Mouse (Mus musculus) Muller cell, postnatal 12 days (primary cell): ENCODE measurements at regions not wholly inside any gene's neighbourhood (a gene's known extent, or its start where the extent isn't known, plus 50 kb on each side); places are given as distances from the start of the nearest gene placed in this dataset.
"Not testable (repeated sequence)": the region's sequence is repeated elsewhere in the genome, so short reads cannot be mapped to it uniquely, and the experiment has no call there.

Source experiments
- DNase-seq: peaks from one replicate; pipeline ENCODE4 v3.0.0-alpha.2; 2015; ENCODE audit errors: inconsistent ontology term

DNA sequence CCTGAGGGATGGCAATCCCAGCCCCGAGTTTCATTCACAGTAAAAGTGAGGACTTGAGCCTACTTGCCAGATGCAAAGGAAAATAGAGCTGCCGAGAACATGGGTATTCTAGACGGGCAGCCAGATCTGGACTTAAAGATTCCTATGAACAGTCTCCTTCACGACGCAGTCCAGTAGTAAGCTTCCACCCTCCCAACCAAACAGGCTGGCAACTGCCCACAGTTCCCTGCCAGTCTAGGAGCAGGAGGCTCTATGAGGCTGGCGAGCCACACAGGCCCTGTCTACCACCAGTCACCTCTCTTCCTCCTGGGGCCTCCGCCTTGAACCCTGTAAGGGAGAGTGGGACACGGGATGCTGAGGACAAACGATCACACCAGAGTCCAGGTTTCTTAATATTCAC lies 153.5 kb upstream of the Snrpn start:
- DNase-seq: no peak

DNA sequence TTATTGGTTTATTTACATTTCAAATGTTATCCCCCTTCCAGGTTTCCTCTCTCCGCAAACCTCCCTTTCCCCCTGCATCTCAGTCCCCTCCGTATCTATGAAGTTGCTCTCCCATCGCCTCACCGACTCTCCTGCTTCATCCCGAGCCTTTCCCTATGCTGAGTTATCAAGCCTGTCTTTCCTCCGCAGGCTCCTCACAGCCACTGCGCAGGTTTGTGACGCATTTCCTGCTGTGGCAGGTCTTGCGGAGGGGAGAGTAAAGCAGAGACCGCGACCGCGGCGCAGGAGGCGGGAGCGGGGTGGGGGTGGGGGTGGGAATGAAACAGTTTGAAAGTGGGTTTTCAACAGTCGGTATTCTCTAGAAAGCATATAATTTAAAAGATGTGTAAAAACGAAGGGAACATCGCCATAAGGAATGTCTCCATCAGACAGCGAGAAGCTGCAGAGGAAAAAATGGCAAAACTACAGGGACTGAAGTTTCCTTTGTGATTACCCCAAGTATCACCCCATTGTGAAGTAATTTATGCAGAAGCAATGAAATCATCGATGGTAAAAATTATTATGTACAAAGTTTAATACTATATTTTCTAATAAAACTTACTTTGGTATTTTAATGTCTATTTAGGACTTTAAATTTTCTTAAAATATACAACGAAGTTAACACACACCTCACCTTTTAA lies 104.3 kb upstream of the Snrpn start:
- peak; percentile 64 for DNase-seq

DNA sequence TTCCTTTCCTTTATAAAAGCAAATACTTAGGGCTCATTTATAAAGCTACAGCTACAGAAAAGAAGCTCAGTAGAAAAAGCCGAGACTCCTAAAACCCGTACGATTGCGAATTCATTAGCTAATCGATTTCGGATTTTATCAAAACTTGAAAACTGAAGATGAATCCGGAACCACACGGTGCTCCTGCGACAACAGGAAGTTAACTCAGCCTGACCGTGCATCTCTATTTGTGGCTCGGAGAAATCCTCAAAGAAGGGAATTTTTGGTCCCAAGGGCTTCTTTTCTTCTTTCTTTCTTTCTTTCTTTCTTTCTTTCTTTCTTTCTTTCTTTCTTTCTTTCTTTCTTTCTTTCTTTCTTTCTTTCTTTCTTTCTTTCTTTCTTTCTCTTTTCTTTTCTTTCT lies 103.7 kb upstream of the Snrpn start:
- DNase-seq: peak; percentile 36

DNA sequence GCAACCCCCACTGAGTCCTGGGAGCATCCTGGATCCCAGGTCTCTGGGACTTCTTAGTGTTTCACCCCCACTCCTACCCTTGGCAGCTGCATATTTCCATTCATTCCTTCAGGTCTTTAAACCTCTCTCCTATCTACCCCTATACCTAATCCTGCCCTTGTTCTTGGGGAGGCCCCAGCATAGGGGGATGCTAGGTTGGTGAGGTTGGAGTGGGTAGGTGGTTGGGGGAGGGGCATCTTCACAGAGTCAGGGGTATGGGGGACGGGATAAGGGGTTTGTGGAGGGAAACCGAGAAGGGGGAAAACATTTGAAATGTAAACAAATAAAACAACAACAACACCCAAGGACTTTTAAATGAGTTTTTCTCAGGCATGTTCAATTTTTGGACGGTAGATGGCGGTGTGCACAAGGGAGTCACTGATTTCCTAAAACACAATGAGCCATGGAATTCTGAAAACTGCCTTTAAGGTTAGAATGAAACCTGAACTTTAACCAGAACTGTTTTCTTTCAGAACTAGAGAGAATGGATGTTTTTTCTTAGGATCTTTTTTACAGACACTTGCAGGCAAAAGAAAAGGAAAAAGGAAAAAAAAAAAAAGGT lies 98.7 kb upstream of the Snrpn start:
- not testable (repeated sequence) for DNase-seq

DNA sequence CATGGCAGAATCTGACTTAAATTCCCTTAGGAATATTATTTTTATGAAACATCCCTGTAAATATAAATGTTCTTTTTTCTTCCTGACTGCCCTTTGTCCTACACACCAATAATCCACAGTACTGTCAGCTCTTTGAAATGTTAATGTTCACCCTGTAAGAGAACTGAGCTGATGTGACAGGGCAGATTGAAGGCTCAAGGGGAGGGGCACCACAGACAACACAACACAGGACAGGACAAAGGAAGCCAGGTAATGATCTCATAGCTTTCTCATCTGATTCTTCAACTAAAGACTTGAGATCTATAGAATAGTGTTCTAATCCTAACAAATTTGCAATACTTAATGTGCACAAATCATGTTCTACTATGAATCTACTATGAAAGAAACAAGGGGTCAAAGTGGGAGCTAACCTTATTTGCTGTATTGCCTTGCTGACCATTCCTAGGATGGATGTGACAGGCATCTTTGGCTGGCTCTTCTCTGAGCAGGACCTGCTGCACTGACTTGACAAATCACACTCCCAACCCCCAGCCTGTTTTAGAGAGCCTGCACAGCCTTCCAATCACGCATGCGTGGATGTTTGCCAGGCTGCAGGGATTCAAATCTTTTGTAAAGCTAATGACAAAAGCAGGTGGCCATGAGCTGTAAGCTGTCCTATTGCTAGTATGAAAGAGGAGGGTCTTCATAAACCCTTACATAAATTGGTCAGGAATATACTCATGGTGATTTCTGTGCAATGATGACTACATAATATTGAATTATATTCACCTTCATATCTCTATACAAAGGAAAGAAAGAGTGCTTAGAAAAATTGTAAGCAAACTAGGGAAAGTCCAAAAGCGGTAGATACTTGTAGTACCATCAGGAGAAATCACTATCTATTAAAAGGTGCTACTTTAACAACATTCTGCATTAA lies 76.6 kb upstream of the Snrpn start:
- DNase-seq: not testable (repeated sequence)
